Mouse (Mus musculus) testis, adult 2 months (tissue): ENCODE results near the gene Rbfox1.

Experiments used
- CTCF ChIP-seq: fragments of 200-500 bp; IDR thresholded peaks from 2 replicates; pipeline ENCODE4 v1.5.1; 2012; ENCODE audit warnings: low read depth, mild to moderate bottlenecking, inconsistent platforms, low read length, moderate library complexity; ENCODE audit not compliant: control insufficient read depth, insufficient read depth, insufficient replicate concordance
- POLR2A ChIP-seq: fragments of 200-500 bp; IDR thresholded peaks from 2 replicates; pipeline ENCODE4 v1.6.1; 2012; ENCODE audit warnings: low read depth, mild to moderate bottlenecking, inconsistent platforms, low read length, moderate library complexity; ENCODE audit not compliant: control insufficient read depth

DNA sequence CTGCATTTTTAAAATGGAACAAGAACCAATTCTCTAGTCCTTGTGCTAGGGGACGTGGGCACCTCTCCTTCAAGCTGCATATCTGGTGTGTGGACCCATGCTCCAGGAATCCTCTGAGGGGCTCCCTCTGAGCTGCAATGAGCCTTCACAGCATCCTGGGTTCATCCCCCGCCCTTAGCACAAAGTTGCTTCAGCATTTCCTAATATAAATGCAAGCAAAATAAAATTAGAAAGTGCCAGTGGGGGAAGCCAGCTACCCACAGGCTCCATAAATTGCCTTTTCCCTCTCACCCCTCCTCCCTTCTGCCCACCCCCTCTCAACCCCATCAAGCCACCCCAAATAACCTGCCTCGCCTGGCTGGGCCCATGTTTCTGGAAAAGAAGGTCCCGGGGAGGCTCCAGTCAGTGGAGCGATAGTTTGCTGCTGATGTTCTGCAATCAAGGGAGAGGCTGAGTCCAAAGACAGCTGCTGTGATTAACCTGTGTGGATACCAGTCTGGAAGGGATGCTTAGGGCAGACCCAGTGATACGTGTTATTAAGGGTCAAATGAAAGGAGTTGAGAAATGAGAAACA lies 1070.0 kb downstream of the Rbfox1 start:
- TF ChIP-seq POLR2A = no peak
- TF ChIP-seq CTCF = no peak
